Mouse (Mus musculus) lung, adult 2 months (tissue): ENCODE results near the gene Bbs5. TPM values are rescaled to one million over a fixed set of nuclear protein-coding genes. Genes with fewer than 3 reads are reported as not detected.

Source experiments
- DNase-seq: peaks from one replicate; pipeline ENCODE4 v3.0.0; 2022
- H3K4me1 ChIP-seq: fragments of 200-500 bp; 2 replicates; pipeline ENCODE4 v1.6.1; 2011; ENCODE audit warnings: low read length; ENCODE audit not compliant: control insufficient read depth, insufficient read depth
- H3K4me3 ChIP-seq: fragments of 200-500 bp; replicated peaks from 2 replicates; pipeline ENCODE3; 2011; ENCODE audit warnings: low read depth, mild to moderate bottlenecking, control low read depth, low read length; ENCODE audit errors: extremely low read depth
- CTCF ChIP-seq: fragments of 200-500 bp; IDR thresholded peaks from 2 replicates; pipeline ENCODE4 v1.5.1; 2011; ENCODE audit warnings: mild to moderate bottlenecking, low read length, control low read depth; ENCODE audit not compliant: insufficient read depth
- POLR2A ChIP-seq: fragments of 200-500 bp; IDR thresholded peaks from 2 replicates; pipeline ENCODE4 v1.6.1; 2011; ENCODE audit warnings: low read depth, mild to moderate bottlenecking, control low read depth, low read length, borderline replicate concordance; ENCODE audit errors: extremely low read depth
- WGBS: fragments of 180-500 bp; shearing (Covaris S2); methylation state at CpG from one replicate; pipeline ENCODE4 v1.1.7; 2018; 5-methylcytosine and 5-hydroxymethylcytosine counted together
- polyA plus RNA-seq: library from polyadenylated mRNA; depleted of rRNA; stranded (reverse); fragments of >200 nt; gene quantifications from 2 replicates; pipeline ENCODE4 v1.2.3, GENCODE M21; 2012; rRNA removed

Bbs5 gene
- 1.4 and 2.2 TPM in 2 replicates for polyA plus RNA-seq

DNA sequence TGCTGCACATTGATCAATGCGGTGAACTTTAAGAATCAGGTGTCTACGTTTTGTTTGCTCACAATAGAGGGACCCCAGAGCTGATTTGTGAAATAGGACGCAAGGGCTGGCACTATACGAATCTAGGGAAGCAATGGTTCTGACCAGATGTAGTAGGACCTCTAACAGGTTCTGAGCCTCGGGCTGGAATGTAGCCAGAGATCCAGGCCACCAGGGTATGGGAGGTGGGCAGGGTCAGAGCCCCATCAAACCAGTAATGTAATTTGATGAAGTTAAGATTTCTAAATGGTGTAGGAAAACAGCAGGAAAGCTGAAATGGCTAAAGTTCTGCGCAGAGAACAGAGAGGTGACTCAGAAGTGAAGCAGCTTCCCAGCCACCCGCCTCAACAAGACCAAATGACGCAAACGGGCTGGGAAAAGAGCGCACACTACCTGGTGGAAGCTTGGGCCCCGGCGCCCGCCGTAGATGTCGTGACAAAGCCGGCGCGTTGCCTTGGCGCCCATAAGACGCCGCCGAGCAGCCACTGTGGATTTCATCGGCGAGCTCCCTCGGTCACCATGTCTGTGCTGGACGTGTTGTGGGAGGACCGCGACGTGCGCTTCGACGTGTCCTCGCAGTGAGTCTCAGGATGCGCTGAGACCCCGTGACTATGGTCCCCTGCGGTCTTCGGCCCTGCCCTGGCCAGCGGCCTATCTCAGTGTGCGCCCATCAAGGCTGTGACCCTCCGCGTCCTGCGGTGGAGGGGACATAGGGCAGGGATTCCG, at the start of gene Bbs5:
TSS of gene Bbs5 (plus strand) at position 446 of the 765 bp plus-strand sequence.
- peak; percentile 86 for DNase-seq
- Histone ChIP-seq H3K4me1 (no peaks in the 10 kb centered on the region; the same call in 1 of the 2 replicates), H3K4me3 (peak within 1 kb of the TSS; percentile 86)
- WGBS = 4% methylated on average over 43 of the region's 43 CpGs
- TF ChIP-seq POLR2A (peak; percentile 59; the same call in 1 of the 2 replicates), CTCF (no peak)

DNA sequence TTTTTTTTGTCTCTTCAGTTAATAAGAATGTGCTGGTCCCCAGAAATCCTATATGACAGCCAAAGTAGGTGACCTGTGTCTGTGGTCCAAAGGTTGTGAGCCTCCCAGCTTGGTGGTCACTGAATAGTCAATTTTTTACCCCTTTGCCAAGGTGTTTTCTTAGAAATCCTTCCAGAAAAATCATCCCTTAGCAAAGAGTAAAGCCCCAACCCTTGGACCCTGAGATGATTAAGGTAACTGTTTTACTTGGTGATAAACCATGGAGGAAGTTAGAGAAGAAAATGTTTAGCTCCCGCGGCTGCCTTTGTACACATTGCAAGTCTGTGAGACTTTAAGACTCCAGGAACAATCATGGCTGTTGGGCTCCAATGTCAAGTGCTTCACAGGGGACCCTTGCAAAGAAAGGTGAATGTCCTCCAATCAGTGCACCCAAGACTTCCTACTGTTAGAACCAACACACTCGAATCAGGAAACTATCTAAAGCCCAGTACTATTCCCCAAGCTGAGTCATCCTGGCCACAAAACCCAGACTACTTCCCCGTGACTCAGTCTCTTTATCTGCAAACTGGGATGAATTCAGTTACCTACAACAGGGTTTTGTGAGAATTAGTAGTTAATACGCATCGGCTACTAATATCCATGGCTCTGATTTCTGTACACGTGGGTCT, 43.1 kb upstream of the Bbs5 start:
- no peak for DNase-seq
- 88% methylated on average over 7 of the region's 7 CpGs for WGBS
- TF ChIP-seq CTCF = no peak
- H3K4me1 ChIP-seq = no peaks in the 10 kb centered on the region
- no peak overlapping the region for H3K4me3 ChIP-seq

GRCm38 (mm10) chr2:69606621-69607020, 40.4 kb upstream of the Bbs5 start:
- no peak overlapping the region for H3K4me3 ChIP-seq
- no peak for TF ChIP-seq CTCF
- TF ChIP-seq POLR2A = no peak
- H3K4me1 ChIP-seq = no peaks in the 10 kb centered on the region
- DNase-seq = no peak
- 91% methylated on average over 3 of the region's 3 CpGs for WGBS

GRCm38 (mm10) chr2:69612237-69612636, 34.7 kb upstream of the Bbs5 start:
- H3K4me3 ChIP-seq = no peak overlapping the region
- TF ChIP-seq POLR2A (no peak), CTCF (no peak)
- DNase-seq = no peak
- H3K4me1 ChIP-seq = no peaks in the 10 kb centered on the region
- WGBS = 25% methylated on average over 10 of the region's 10 CpGs

DNA sequence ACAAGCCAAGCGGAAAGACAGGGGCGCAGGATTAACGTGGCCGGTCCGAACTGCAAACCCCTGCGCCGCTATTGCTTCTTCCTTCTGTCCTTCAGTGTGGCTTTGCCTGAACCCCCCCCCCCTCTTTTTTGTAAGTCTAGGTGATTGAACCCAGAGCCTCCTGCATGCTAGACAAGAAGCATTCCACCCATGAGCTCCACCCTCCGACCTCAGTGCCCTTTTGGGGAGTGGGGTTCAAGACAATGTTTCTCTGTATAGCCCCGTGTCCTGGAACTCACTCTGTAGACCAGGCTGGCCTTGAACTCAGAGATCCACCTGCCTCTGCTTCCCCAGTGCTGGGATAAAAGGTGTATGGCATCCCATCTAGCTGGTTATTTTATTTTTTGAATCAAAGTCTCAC, 34.3 kb upstream of the Bbs5 start:
- Histone ChIP-seq H3K4me3 (no peak overlapping the region), H3K4me1 (no peaks in the 10 kb centered on the region)
- WGBS = 59% methylated on average over 9 of the region's 9 CpGs
- TF ChIP-seq POLR2A (no peak), CTCF (no peak)
- no peak for DNase-seq

DNA sequence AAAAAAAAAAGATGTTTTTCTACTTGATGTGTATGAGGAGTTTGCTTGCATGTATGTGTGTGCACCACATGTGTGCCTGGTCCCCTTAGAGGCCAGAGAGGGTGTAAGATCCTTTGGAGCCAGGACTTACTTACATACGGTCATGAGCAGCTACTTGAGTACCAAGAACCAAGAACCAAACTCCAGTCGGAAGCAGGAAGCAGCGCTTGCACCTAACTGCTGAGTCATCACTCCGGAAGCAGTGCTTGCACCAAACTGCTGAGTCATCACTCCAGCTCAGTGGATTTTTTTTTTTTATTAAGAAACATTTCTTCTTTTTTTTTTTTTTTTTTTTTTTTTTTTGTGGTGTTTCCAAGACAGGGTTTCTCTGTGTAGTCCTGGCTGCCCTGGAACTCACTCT, 33.7 kb upstream of the Bbs5 start:
- TF ChIP-seq POLR2A (no peak), CTCF (no peak)
- 29% methylated on average over 4 of the region's 4 CpGs for WGBS
- Histone ChIP-seq H3K4me3 (no peak overlapping the region), H3K4me1 (no peaks in the 10 kb centered on the region)
- no peak for DNase-seq

GRCm38 (mm10) chr2:69618336-69618735, 28.6 kb upstream of the Bbs5 start:
- Histone ChIP-seq H3K4me1 (no peaks in the 10 kb centered on the region), H3K4me3 (no peak overlapping the region)
- no peak for DNase-seq
- TF ChIP-seq POLR2A = no peak
- TF ChIP-seq CTCF = no peak

GRCm38 (mm10) chr2:69619286-69619685, 27.7 kb upstream of the Bbs5 start:
- no peak for DNase-seq
- TF ChIP-seq CTCF (no peak), POLR2A (no peak)
- Histone ChIP-seq H3K4me3 (no peak overlapping the region), H3K4me1 (no peaks in the 10 kb centered on the region)

DNA sequence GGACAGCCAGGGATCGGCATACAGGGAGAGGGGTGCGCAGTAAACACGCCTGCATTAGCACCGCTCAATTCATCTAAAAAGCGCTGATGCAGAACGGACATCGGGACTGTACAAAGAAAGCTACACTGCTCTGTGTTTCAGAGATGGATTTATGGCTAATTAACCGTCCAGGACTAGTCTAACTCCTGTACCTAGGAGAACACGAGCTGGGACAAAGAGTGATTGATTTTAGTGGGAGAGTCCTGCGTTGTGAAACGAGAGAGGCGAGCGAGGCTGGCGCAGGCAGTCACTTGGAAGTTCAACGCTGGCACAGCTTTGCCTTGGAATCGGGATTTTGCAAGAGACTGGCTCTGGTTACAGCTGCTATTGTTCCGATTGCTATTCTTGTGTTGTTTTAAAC, 17.8 kb upstream of the Bbs5 start:
- H3K4me1 ChIP-seq = no peaks in the 10 kb centered on the region; the same call in 1 of the 2 replicates
- no peak for TF ChIP-seq POLR2A
- no peak for TF ChIP-seq CTCF
- no peak for DNase-seq
- H3K4me3 ChIP-seq = no peak overlapping the region
- 72% methylated on average over 17 of the region's 17 CpGs for WGBS

DNA sequence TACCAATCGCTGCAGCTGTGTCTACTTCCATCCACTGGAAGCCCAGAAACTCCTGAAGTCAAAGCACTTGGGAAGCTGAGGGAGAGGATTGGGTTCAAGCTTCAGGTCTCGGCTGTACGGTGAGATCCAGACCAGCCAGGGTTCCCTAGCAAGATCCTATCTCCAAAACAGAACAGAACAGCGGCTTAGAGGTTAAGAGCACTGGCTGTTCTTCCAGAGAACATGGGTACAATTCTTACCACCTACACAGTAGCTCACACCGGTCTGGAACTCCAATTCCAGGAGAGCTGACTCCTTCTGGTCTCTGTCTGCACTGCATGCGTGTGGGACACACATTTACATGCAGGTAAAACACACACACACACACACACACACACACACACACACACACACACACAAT, 17.1 kb upstream of the Bbs5 start:
- TF ChIP-seq CTCF (no peak), POLR2A (no peak)
- no peak for DNase-seq
- no peaks in the 10 kb centered on the region; the same call in 1 of the 2 replicates for H3K4me1 ChIP-seq
- 87% methylated on average over 6 of the region's 6 CpGs for WGBS
- H3K4me3 ChIP-seq = no peak overlapping the region
